Mouse (Mus musculus) C2C12 (cell line): Measurements from ENCODE around the gene Sytl1.

ENCODE experiments used
- CEBPB ChIP-seq: IDR thresholded peaks from one replicate; pipeline ENCODE4 v1.6.1; 2011; ENCODE audit warnings: low read depth, mild to moderate bottlenecking, control low read depth, moderate library complexity
- CTCF ChIP-seq: IDR thresholded peaks from one replicate; pipeline ENCODE4 v1.5.1; 2011; ENCODE audit not compliant: control insufficient read depth, insufficient read depth, insufficient read length
- FOSL1 ChIP-seq: IDR thresholded peaks from one replicate; pipeline ENCODE4 v1.8.0; 2011; ENCODE audit warnings: mild to moderate bottlenecking, low read length; ENCODE audit not compliant: poor library complexity, insufficient read depth, severe bottlenecking
- MYOD1 ChIP-seq: IDR thresholded peaks from one replicate; pipeline ENCODE4 v1.6.1; 2011; ENCODE audit warnings: low read depth; ENCODE audit not compliant: control insufficient read depth, insufficient read length
- USF1 ChIP-seq: IDR thresholded peaks from one replicate; pipeline ENCODE4 v1.6.1; 2011; ENCODE audit warnings: low read depth, mild to moderate bottlenecking, control low read depth, moderate library complexity

GRCm38 (mm10) chr4:133240490-133240921 is 22.4 kb downstream of the Sytl1 start, which contains the start of gene Map3k6:
- TF ChIP-seq MYOD1 (no peak), CTCF (no peak), FOSL1 (no peak), CEBPB (no peak), USF1 (no peak)
